In the genomic region with DNA sequence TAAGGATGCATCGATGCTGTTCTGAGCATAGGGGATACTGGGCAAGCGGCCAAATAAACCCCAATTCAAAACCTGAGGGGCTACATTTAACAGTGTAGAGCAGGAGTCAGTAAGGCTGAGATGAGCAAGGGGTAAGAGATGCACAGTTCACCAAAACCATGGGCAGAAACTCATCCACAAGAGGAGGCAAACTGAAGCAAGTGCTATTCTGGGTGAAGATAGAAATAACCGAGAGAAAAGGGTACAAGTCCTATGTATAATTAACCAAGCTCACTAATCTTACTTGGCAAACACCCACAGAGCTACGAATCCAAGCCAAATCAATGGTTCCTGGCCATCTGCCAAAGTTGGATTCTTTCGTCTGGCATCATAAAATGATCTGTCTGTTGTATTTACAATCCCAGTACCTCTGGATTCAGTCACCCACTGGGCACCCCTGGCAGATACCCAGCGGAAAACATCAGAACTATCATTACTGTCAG, we compare ENCODE assay signal across 8 mouse cellular contexts. TPM values are rescaled to one million over a fixed set of nuclear protein-coding genes. Genes with fewer than 3 reads are reported as not detected.
DNase-seq lines count a peak whose midpoint lies in the region; ATAC-seq and TF ChIP-seq lines count a peak whose summit lies in the region.

No protein-coding gene starts in this region.

- peak overlapping the region; percentile 12; the same call in 1 of the 2 replicates for H3K27ac ChIP-seq in heart, embryonic 12.5 days (ENCODE audit: poor library complexity, severe bottlenecking)
- H3K27ac ChIP-seq in kidney, adult 2 months (ENCODE audit: insufficient read depth, low read depth, low read length) = peak overlapping the region; percentile 26; the same call in 1 of the 2 replicates

- H3K4me2 ChIP-seq in heart, embryonic 12.5 days = peak overlapping the region; percentile 36

- no peaks in the 10 kb centered on the region for H3K27me3 ChIP-seq in heart, embryonic 12.5 days (replicated peaks)
- H3K27me3 ChIP-seq in megakaryocyte, embryonic 14.5 days (replicated peaks) = no peaks in the 10 kb centered on the region
- H3K27me3 ChIP-seq in kidney, adult 2 months (replicated peaks; ENCODE audit: control insufficient read depth, insufficient read depth, low read length) = no peaks in the 10 kb centered on the region

- ATAC-seq in heart, embryonic 12.5 days (ENCODE audit: insufficient number of reproducible peaks, low FRiP score) = no peak
- no peak for ATAC-seq in megakaryocyte, adult 5-6 weeks (ENCODE audit: poor library complexity, severe bottlenecking)

- WGBS in heart, embryonic 12.5 days = 53% methylated on average over 6 of the region's 6 CpGs
- 34% methylated on average over 6 of the region's 6 CpGs for WGBS in kidney, adult 2 months

- TF ChIP-seq CTCF in kidney, adult 2 months (conservative IDR thresholded peaks at IDR 0.05; ENCODE audit: insufficient read depth, insufficient read length, low read depth, low read length) = no peak

- no peak overlapping the region for H3K9ac ChIP-seq in heart, embryonic 12.5 days

- no peak overlapping the region for H3K4me3 ChIP-seq in heart, embryonic 12.5 days
- peak overlapping the region; percentile 88 for H3K4me3 ChIP-seq in megakaryocyte, embryonic 14.5 days (replicated peaks)
- H3K4me3 ChIP-seq in kidney, adult 2 months (ENCODE audit: insufficient read depth, low read depth, low read length) = peak overlapping the region; percentile 14; the same call in 1 of the 2 replicates

- no peak for TF ChIP-seq POLR2A in kidney, adult 2 months (IDR thresholded peaks at IDR 0.05; ENCODE audit: low read depth, low read length)

- H3K4me1 ChIP-seq in heart, embryonic 12.5 days (replicated peaks) = peaks cover 34% of the 10 kb centered on the region
- H3K4me1 ChIP-seq in megakaryocyte, embryonic 14.5 days = peaks cover 76% of the 10 kb centered on the region
- peaks cover 9% of the 10 kb centered on the region for H3K4me1 ChIP-seq in kidney, adult 2 months (ENCODE audit: control insufficient read depth, insufficient read depth, low read length)

- no peaks in the 10 kb centered on the region for H3K9me3 ChIP-seq in heart, embryonic 12.5 days (replicated peaks)
- H3K9me3 ChIP-seq in megakaryocyte, embryonic 14.5 days = no peaks in the 10 kb centered on the region

- no peaks in the 10 kb centered on the region for H3K36me3 ChIP-seq in heart, embryonic 12.5 days
- H3K36me3 ChIP-seq in megakaryocyte, embryonic 14.5 days (replicated peaks; ENCODE audit: low read length) = peaks cover 62% of the 10 kb centered on the region
- no peaks in the 10 kb centered on the region for H3K36me3 ChIP-seq in kidney, adult 2 months (ENCODE audit: control insufficient read depth, insufficient read depth, low read length)

- DNase-seq in heart, adult 11 months = no peak
- peak; percentile 73 for DNase-seq in kidney, adult 2 months
- peak; percentile 81 for DNase-seq in retina, postnatal 1 day
- DNase-seq in urinary bladder, postnatal 4 days (ENCODE audit: low spot score in 2 of 2) = no peak
- no peak for DNase-seq in embryo, embryonic 10.5 days (ENCODE audit: low spot score)

RNA-seq across cellular contexts. Expression of a gene that starts 6.3 kb away (rescaled TPM):
- 7.4 and 7.5 TPM in 2 replicates for polyA plus RNA-seq in heart, embryonic 12.5 days (2016; fragmentation: Nextera tagmentation; extraction: Ambion mirVana)
- polyA plus RNA-seq in megakaryocyte, embryonic 14.5 days (2012; ENCODE audit: insufficient read depth, low replicate concordance) = 47.6 and 68.3 TPM in 2 replicates
- 3.3 and 3.6 TPM in 2 replicates for total RNA-seq in megakaryocyte, adult 5-6 weeks (2015)
- 1.7 and 1.9 TPM in 2 replicates for total RNA-seq in megakaryocyte, adult 5-6 weeks (2017)
- polyA plus RNA-seq in kidney, adult 2 months (2012; rRNA removed) = 6.5 and 7.0 TPM in 2 replicates

Comparison
In these comparisons a context has a peak if more than half of its experiments do, and no peak if none do; other contexts are left out.
1. DNase-seq: peak in kidney, adult 2 months (single experiment) and retina, postnatal 1 day (single experiment); none in heart, adult 11 months (single experiment), urinary bladder, postnatal 4 days (0 of 2) and embryo, embryonic 10.5 days (single experiment).